Mouse (Mus musculus): ENCODE measurements around the gene Ern1. TPM values are rescaled to one million over a fixed set of nuclear protein-coding genes. Genes with fewer than 3 reads are reported as not detected.
A peak's percentile ranks its signal among the peaks of the same experiment; 100 is the strongest.

Gene Ern1
- polyA plus RNA-seq, 1 experiment from 2014 or later: 3.9 TPM

GRCm38 (mm10) chr11:106490057-106490456 is 2.4 kb upstream of the Ern1 start:
- Histone ChIP-seq H3K4me3 (replicated peaks) (no peak overlapping the region), H3K36me3 (no peaks in the 10 kb centered on the region), H3K9me3 (replicated peaks) (no peaks in the 10 kb centered on the region), H3K4me2 (no peak overlapping the region), H3K9ac (no peak overlapping the region), H3K4me1 (replicated peaks) (peaks cover 37% of the 10 kb centered on the region), H3K27me3 (no peaks in the 10 kb centered on the region), H3K27ac (0 out of 2 replicates have a peak overlapping the region, but pooled peaks have one; percentile 9)
- 62% methylated on average over 10 of the region's 10 CpGs for WGBS (ENCODE audit: insufficient replicate concordance)
- ATAC-seq (ENCODE audit: low read depth): no peak
- no peak for DNase-seq

- no peak for ATAC-seq (ENCODE audit: low read depth)
- Histone ChIP-seq H3K9me3 (replicated peaks) (no peaks in the 10 kb centered on the region), H3K27me3 (no peaks in the 10 kb centered on the region), H3K4me1 (replicated peaks) (peaks cover 45% of the 10 kb centered on the region), H3K4me2 (no peak overlapping the region), H3K4me3 (replicated peaks) (no peak overlapping the region), H3K27ac (no peak overlapping the region), H3K36me3 (no peaks in the 10 kb centered on the region), H3K9ac (no peak overlapping the region)
- 56% methylated on average over 6 of the region's 7 CpGs for WGBS (ENCODE audit: insufficient replicate concordance)
- no peak for DNase-seq
Measured at GRCm38 (mm10) chr11:106489036-106489693, 1.5 kb upstream of the Ern1 start.

- no peaks in the 10 kb centered on the region for H3K9me3 ChIP-seq (replicated peaks)
- H3K27ac ChIP-seq: peak overlapping the region; percentile 59
- peaks cover 54% of the 10 kb centered on the region for H3K4me1 ChIP-seq (replicated peaks)
- H3K27me3 ChIP-seq: no peaks in the 10 kb centered on the region
- peak overlapping the region; percentile 90 for H3K4me3 ChIP-seq (replicated peaks)
- H3K9ac ChIP-seq: peak overlapping the region; percentile 71
- ATAC-seq (ENCODE audit: low read depth) (peak; percentile 48), DNase-seq (no peak)
- peak overlapping the region; percentile 86 for H3K4me2 ChIP-seq
- WGBS (ENCODE audit: insufficient replicate concordance): 13% methylated on average over 17 of the region's 17 CpGs
- no peaks in the 10 kb centered on the region for H3K36me3 ChIP-seq
Measured at GRCm38 (mm10) chr11:106488126-106488561, 492 bp upstream of the Ern1 start.

GRCm38 (mm10) chr11:106486866-106487732 is 553 bp downstream of the Ern1 start:
- Histone ChIP-seq H3K9me3 (replicated peaks) (no peaks in the 10 kb centered on the region), H3K4me3 (replicated peaks) (peak overlapping the region; percentile 90), H3K9ac (peak overlapping the region; percentile 93), H3K4me2 (peak overlapping the region; percentile 86), H3K27me3 (no peaks in the 10 kb centered on the region), H3K4me1 (replicated peaks) (peaks cover 61% of the 10 kb centered on the region), H3K27ac (peak overlapping the region; percentile 94), H3K36me3 (no peaks in the 10 kb centered on the region)
- WGBS (ENCODE audit: insufficient replicate concordance): under 1% methylated on average over 74 of the region's 86 CpGs
- DNase-seq: peak; percentile 40
- ATAC-seq (ENCODE audit: low read depth): peak; percentile 72

GRCm38 (mm10) chr11:106486042-106486865 is 1.4 kb downstream of the Ern1 start:
- 15% methylated on average over 16 of the region's 16 CpGs for WGBS (ENCODE audit: insufficient replicate concordance)
- H3K4me2 ChIP-seq: peak overlapping the region; percentile 86
- peak overlapping the region; percentile 90 for H3K4me3 ChIP-seq (replicated peaks)
- no peaks in the 10 kb centered on the region for H3K9me3 ChIP-seq (replicated peaks)
- no peaks in the 10 kb centered on the region for H3K36me3 ChIP-seq
- DNase-seq (no peak), ATAC-seq (ENCODE audit: low read depth) (no peak)
- H3K4me1 ChIP-seq (replicated peaks): peaks cover 67% of the 10 kb centered on the region
- H3K9ac ChIP-seq: peak overlapping the region; percentile 93
- peak overlapping the region; percentile 94 for H3K27ac ChIP-seq
- no peaks in the 10 kb centered on the region for H3K27me3 ChIP-seq

GRCm38 (mm10) chr11:106485611-106486010 is 2.0 kb downstream of the Ern1 start:
- Histone ChIP-seq H3K4me1 (replicated peaks) (peaks cover 69% of the 10 kb centered on the region), H3K4me2 (peak overlapping the region; percentile 86), H3K27ac (peak overlapping the region; percentile 76), H3K27me3 (no peaks in the 10 kb centered on the region), H3K9ac (peak overlapping the region; percentile 93), H3K4me3 (replicated peaks) (peak overlapping the region; percentile 90), H3K9me3 (replicated peaks) (no peaks in the 10 kb centered on the region), H3K36me3 (no peaks in the 10 kb centered on the region)
- DNase-seq (no peak), ATAC-seq (ENCODE audit: low read depth) (no peak)
- WGBS (ENCODE audit: insufficient replicate concordance): 41% methylated on average over 4 of the region's 4 CpGs

GRCm38 (mm10) chr11:106484875-106485274 is 2.8 kb downstream of the Ern1 start:
- H3K4me3 ChIP-seq (replicated peaks): no peak overlapping the region
- peak overlapping the region; percentile 76; the same call in 1 of the 2 replicates for H3K27ac ChIP-seq
- 83% methylated on average over 4 of the region's 4 CpGs for WGBS (ENCODE audit: insufficient replicate concordance)
- H3K4me2 ChIP-seq: no peak overlapping the region
- DNase-seq (no peak), ATAC-seq (ENCODE audit: low read depth) (no peak)
- no peaks in the 10 kb centered on the region for H3K27me3 ChIP-seq
- no peaks in the 10 kb centered on the region for H3K36me3 ChIP-seq
- no peaks in the 10 kb centered on the region for H3K9me3 ChIP-seq (replicated peaks)
- H3K9ac ChIP-seq: no peak overlapping the region
- peaks cover 74% of the 10 kb centered on the region for H3K4me1 ChIP-seq (replicated peaks)

GRCm38 (mm10) chr11:106482867-106483266 is 4.8 kb downstream of the Ern1 start:
- no peaks in the 10 kb centered on the region for H3K27me3 ChIP-seq
- no peak overlapping the region for H3K4me2 ChIP-seq
- no peak overlapping the region for H3K9ac ChIP-seq
- WGBS (ENCODE audit: insufficient replicate concordance): 56% methylated on average over 8 of the region's 8 CpGs
- H3K4me3 ChIP-seq (replicated peaks): no peak overlapping the region
- no peak overlapping the region for H3K27ac ChIP-seq
- H3K9me3 ChIP-seq (replicated peaks): no peaks in the 10 kb centered on the region
- H3K36me3 ChIP-seq: no peaks in the 10 kb centered on the region
- H3K4me1 ChIP-seq (replicated peaks): peaks cover 75% of the 10 kb centered on the region
- no peak for ATAC-seq (ENCODE audit: low read depth)
- DNase-seq: no peak

- 14% methylated on average over 4 of the region's 4 CpGs for WGBS (ENCODE audit: insufficient replicate concordance)
- Histone ChIP-seq H3K9me3 (replicated peaks) (no peaks in the 10 kb centered on the region), H3K9ac (no peak overlapping the region), H3K4me1 (replicated peaks) (peaks cover 80% of the 10 kb centered on the region), H3K27me3 (no peaks in the 10 kb centered on the region), H3K27ac (no peak overlapping the region), H3K4me3 (replicated peaks) (no peak overlapping the region), H3K36me3 (no peaks in the 10 kb centered on the region), H3K4me2 (no peak overlapping the region)
- ATAC-seq (ENCODE audit: low read depth): no peak
- DNase-seq: no peak
Measured at GRCm38 (mm10) chr11:106481651-106482050, 6.0 kb downstream of the Ern1 start.

- Histone ChIP-seq H3K27ac (no peak overlapping the region), H3K4me3 (replicated peaks) (no peak overlapping the region), H3K36me3 (no peaks in the 10 kb centered on the region), H3K9me3 (replicated peaks) (no peaks in the 10 kb centered on the region), H3K4me2 (no peak overlapping the region), H3K27me3 (no peaks in the 10 kb centered on the region), H3K4me1 (replicated peaks) (peaks cover 78% of the 10 kb centered on the region), H3K9ac (no peak overlapping the region)
- no peak for ATAC-seq (ENCODE audit: low read depth)
- WGBS (ENCODE audit: insufficient replicate concordance): 54% methylated on average over 3 of the region's 3 CpGs
- no peak for DNase-seq
Measured at GRCm38 (mm10) chr11:106480530-106480885, 7.1 kb downstream of the Ern1 start.

Measured in liver, embryonic 13.5 days (tissue).